Mouse (Mus musculus) ES-Bruce4 (cell line): ENCODE data around the gene Cyba.

ENCODE experiments used
- CTCF ChIP-seq: IDR thresholded peaks from one replicate; pipeline ENCODE4 v1.8.1; 2011; ENCODE audit warnings: low read depth, low read length
- EP300 ChIP-seq: IDR thresholded peaks from 2 replicates; pipeline ENCODE4 v1.6.1; 2011; ENCODE audit warnings: low read depth, low read length; ENCODE audit not compliant: insufficient read depth

GRCm38 (mm10) chr8:122474951-122475560, 42.3 kb upstream of the Cyba start:
- no peak for TF ChIP-seq CTCF
- no peak for TF ChIP-seq EP300
